Mouse (Mus musculus) CH12.LX (cell line): ENCODE measurements around the gene Cyp4f40. TPM values are rescaled to one million over a fixed set of nuclear protein-coding genes. Genes with fewer than 3 reads are reported as not detected.

Source experiments
- DNase-seq: peaks from one replicate; pipeline ENCODE4 v3.0.0-alpha.2; 2013; ENCODE audit errors: extremely low read depth
- H3K27ac ChIP-seq: 2 replicates; pipeline ENCODE4 v1.5.1; 2012; ENCODE audit warnings: low read depth, mild to moderate bottlenecking, control low read depth, moderate library complexity; ENCODE audit not compliant: insufficient read depth
- H3K27me3 ChIP-seq: replicated peaks from 2 replicates; pipeline ENCODE3; 2012; ENCODE audit warnings: inconsistent platforms
- H3K36me3 ChIP-seq, 2 experiments: replicated peaks in 1 of 2; 2 replicates each; pipeline versions ENCODE3 to v1.6.1; 2012; ENCODE audit warnings: inconsistent platforms in 1 of 2, low read length in 1 of 2, mild to moderate bottlenecking in 1 of 2, mixed read lengths in 1 of 2, moderate library complexity in 1 of 2; ENCODE audit not compliant: control insufficient read depth in 1 of 2, insufficient read depth in 1 of 2
- H3K4me1 ChIP-seq, 2 experiments: 2 replicates each; pipeline ENCODE4 v1.6.1; 2012; ENCODE audit warnings: inconsistent platforms in 1 of 2, moderate library complexity in 1 of 2; ENCODE audit not compliant: insufficient read depth in 2 of 2, control insufficient read depth in 1 of 2
- H3K4me2 ChIP-seq: 2 replicates; pipeline ENCODE4 v1.6.1; 2012; ENCODE audit warnings: low read depth, mild to moderate bottlenecking, control low read depth; ENCODE audit not compliant: poor library complexity, insufficient read depth, severe bottlenecking
- H3K4me3 ChIP-seq, 3 experiments: fragments of 150-350 bp in 1 of 3; sonication (generic) in 1 of 3; replicated peaks in 1 of 3; 2 replicates each; pipeline versions ENCODE3 to v1.5.1; 2011 to 2012; ENCODE audit warnings: low read depth in 2 of 3, low read length in 2 of 3, mild to moderate bottlenecking in 2 of 3, moderate library complexity in 2 of 3, control low read depth in 1 of 3, improper control_type of control experiment in 1 of 3, inconsistent platforms in 1 of 3, mixed read lengths in 1 of 3; ENCODE audit not compliant: poor library complexity in 1 of 3
- H3K79me2 ChIP-seq: replicated peaks from 2 replicates; pipeline ENCODE4 v1.6.1; 2012; ENCODE audit warnings: mild to moderate bottlenecking, moderate library complexity; ENCODE audit not compliant: control insufficient read depth, poor library complexity, insufficient read depth, severe bottlenecking; ENCODE audit errors: extremely low read depth
- H3K9ac ChIP-seq: 2 replicates; pipeline ENCODE4 v1.6.1; 2012; ENCODE audit warnings: low read depth, mild to moderate bottlenecking, control low read depth, moderate library complexity; ENCODE audit not compliant: insufficient read depth
- H3K9me3 ChIP-seq: replicated peaks from 2 replicates; pipeline ENCODE3; 2012; ENCODE audit warnings: low read length, inconsistent platforms, mixed read lengths
- CHD2 ChIP-seq: IDR thresholded peaks from 2 replicates; pipeline ENCODE4 v1.6.1; 2011; ENCODE audit warnings: low read length, improper control_type of control experiment
- CTCF ChIP-seq, 2 experiments: IDR thresholded peaks in 1 of 2; conservative IDR thresholded peaks in 1 of 2; 2 replicates each; pipeline ENCODE4 v1.5.1; 2011 to 2012; ENCODE audit warnings: low read depth in 2 of 2, low read length in 2 of 2, improper control_type of control experiment in 1 of 2, inconsistent platforms in 1 of 2, mild to moderate bottlenecking in 1 of 2, moderate library complexity in 1 of 2
- EP300 ChIP-seq: IDR thresholded peaks from 2 replicates; pipeline ENCODE4 v1.6.1; 2011; ENCODE audit warnings: low read length, improper control_type of control experiment
- ETS1 ChIP-seq: conservative IDR thresholded peaks from 2 replicates; pipeline ENCODE4 v1.6.1; 2012; ENCODE audit warnings: low read depth, mild to moderate bottlenecking, inconsistent platforms, low read length, improper control_type of control experiment, moderate library complexity
- HCFC1 ChIP-seq: IDR thresholded peaks from 2 replicates; pipeline ENCODE4 v1.6.1; 2012; ENCODE audit warnings: low read depth, mild to moderate bottlenecking, inconsistent platforms, low read length, improper control_type of control experiment
- IRF4 ChIP-seq: IDR thresholded peaks from 2 replicates; pipeline ENCODE4 v1.6.1; 2014; ENCODE audit warnings: low read depth, mild to moderate bottlenecking, inconsistent platforms, low read length, improper control_type of control experiment
- JUND ChIP-seq: conservative IDR thresholded peaks from 2 replicates; pipeline ENCODE4 v1.6.1; 2011; ENCODE audit warnings: low read depth, low read length, improper control_type of control experiment
- MAX ChIP-seq: IDR thresholded peaks from 2 replicates; pipeline ENCODE4 v1.6.1; 2011; ENCODE audit warnings: low read length, improper control_type of control experiment
- NELFE ChIP-seq: IDR thresholded peaks from 2 replicates; pipeline ENCODE4 v1.6.1; 2011; ENCODE audit warnings: low read depth, low read length, improper control_type of control experiment
- NRF1 ChIP-seq: IDR thresholded peaks from 2 replicates; pipeline ENCODE4 v1.6.1; 2014; ENCODE audit warnings: low read depth, mild to moderate bottlenecking, inconsistent platforms, low read length, improper control_type of control experiment, moderate library complexity
- PAX5 ChIP-seq: IDR thresholded peaks from 2 replicates; pipeline ENCODE4 v1.6.1; 2012; ENCODE audit warnings: low read length, inconsistent platforms, mixed read lengths
- POLR2A ChIP-seq: IDR thresholded peaks from 2 replicates; pipeline ENCODE4 v1.6.1; 2011; ENCODE audit warnings: low read depth, mild to moderate bottlenecking, improper control_type of control experiment, low read length
- RAD21 ChIP-seq: IDR thresholded peaks from 2 replicates; pipeline ENCODE4 v1.6.1; 2011; ENCODE audit warnings: low read depth, mild to moderate bottlenecking, low read length, improper control_type of control experiment, moderate library complexity
- SMC3 ChIP-seq: IDR thresholded peaks from 2 replicates; pipeline ENCODE4 v1.6.1; 2011; ENCODE audit warnings: low read depth, low read length, improper control_type of control experiment
- TBP ChIP-seq: conservative IDR thresholded peaks from 2 replicates; pipeline ENCODE4 v1.6.1; 2011; ENCODE audit warnings: low read depth, low read length, improper control_type of control experiment
- TCF12 ChIP-seq: IDR thresholded peaks from 2 replicates; pipeline ENCODE4 v1.6.1; 2014; ENCODE audit warnings: low read depth, mild to moderate bottlenecking, inconsistent platforms, low read length, improper control_type of control experiment
- USF1 ChIP-seq: IDR thresholded peaks from 2 replicates; pipeline ENCODE4 v1.6.1; 2014; ENCODE audit warnings: low read depth, mild to moderate bottlenecking, inconsistent platforms, low read length, improper control_type of control experiment
- ZC3H11A ChIP-seq: IDR thresholded peaks from 2 replicates; pipeline ENCODE4 v1.6.1; 2012; ENCODE audit warnings: low read depth, mild to moderate bottlenecking, inconsistent platforms, low read length, improper control_type of control experiment
- ZNF384 ChIP-seq: IDR thresholded peaks from 2 replicates; pipeline ENCODE4 v1.6.1; 2012; ENCODE audit warnings: low read depth, low read length, improper control_type of control experiment, inconsistent platforms
- dilution Hi-C: fragments of 300-500 bp; cut with MboI; formaldehyde crosslinking; loops from 2 replicates; pipeline ENCODE4 v1.14.3; 2020; ENCODE audit warnings: low sequenced_read_pairs; ENCODE audit not compliant: extremely low pct_unique_long_range_greater_than_20kb, extremely low pct_ligation_motif_present
- in situ Hi-C: fragments of 300-500 bp; cut with MboI; formaldehyde crosslinking; loops from 3 replicates; pipeline ENCODE4 v1.14.3; 2019; ENCODE audit warnings: low sequenced_read_pairs, low pct_ligation_motif_present, low pct_unique_long_range_greater_than_20kb, mixed read lengths
- polyA plus RNA-seq: library from polyadenylated mRNA; unstranded; fragments of >175 nt; gene quantifications from 2 replicates; pipeline ENCODE4 v1.2.1, GENCODE M21; 2012; ENCODE audit warnings: low read depth; ENCODE audit not compliant: insufficient read length
- total RNA-seq, 2 experiments: library from RNA; depleted of rRNA; stranded (reverse); fragments of 300-350 nt in 1 of 2; fragments of >200 nt in 1 of 2; gene quantifications; 2 replicates each; pipeline ENCODE4 v1.2.3; 2012 to 2014

Gene Cyp4f40
- total and polyA plus RNA-seq, 3 experiments: 0.08 to 0.44 (median 0.40) TPM

DNA sequence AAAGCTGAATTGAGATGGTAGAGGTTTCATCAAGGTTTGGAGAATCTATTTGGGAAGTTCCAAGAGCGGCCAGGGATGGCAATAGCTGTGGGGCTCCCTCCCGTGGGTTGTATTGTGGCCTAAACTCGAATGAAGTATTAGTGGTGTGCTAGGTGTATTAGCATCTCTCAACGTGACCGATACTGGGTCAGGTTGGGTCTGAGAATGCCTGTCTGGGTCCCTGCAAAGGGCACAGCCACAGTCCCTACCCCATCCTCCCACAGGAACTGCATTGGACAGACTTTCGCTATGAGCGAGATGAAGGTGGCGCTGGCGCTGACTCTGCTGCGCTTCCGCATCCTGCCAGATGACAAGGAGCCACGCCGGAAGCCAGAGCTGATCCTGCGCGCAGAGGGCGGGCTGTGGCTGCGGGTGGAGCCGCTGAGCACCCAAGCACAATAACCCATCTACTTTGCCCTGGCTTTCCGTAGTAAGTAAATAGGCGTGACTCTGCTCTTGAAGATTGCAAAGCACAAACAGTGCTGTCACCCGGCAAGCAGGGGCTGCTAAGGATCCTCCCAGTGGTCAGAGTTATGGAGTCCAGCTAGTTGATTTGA, 17.4 kb downstream of the Cyp4f40 start:
- dilution Hi-C loops (no loop called here), in situ Hi-C loops (loop anchor here (10.0 kb wide), 1 partner anchor 151 kb away; no protein-coding TSS in a partner anchor)
- H3K36me3 ChIP-seq: no peaks in the 10 kb centered on the region
- peaks cover 4% of the 10 kb centered on the region for H3K27me3 ChIP-seq
- no peak overlapping the region for H3K27ac ChIP-seq
- H3K9ac ChIP-seq: no peak overlapping the region
- no peaks in the 10 kb centered on the region for H3K79me2 ChIP-seq
- no peak for TF ChIP-seq POLR2A
- no peak for TF ChIP-seq MAX
- TF ChIP-seq USF1: no peak
- no peak for TF ChIP-seq TBP
- TF ChIP-seq JUND: no peak
- TF ChIP-seq ZC3H11A: no peak
- TF ChIP-seq PAX5: no peak
- TF ChIP-seq EP300: no peak
- no peak overlapping the region for H3K4me3 ChIP-seq
- no peaks in the 10 kb centered on the region for H3K9me3 ChIP-seq
- no peak overlapping the region for H3K4me2 ChIP-seq
- H3K4me1 ChIP-seq: peaks cover 0 to 8% of the 10 kb centered on the region in 2 experiments; a peak in 2 of 4 replicates
- DNase-seq: no peak

GRCm38 (mm10) chr17:32680404-32680803, 21.7 kb downstream of the Cyp4f40 start:
- TF ChIP-seq NRF1: no peak
- TF ChIP-seq RAD21: peak; percentile 85
- TF ChIP-seq NELFE: peak; percentile 53; the same call in 1 of the 2 replicates
- no peak for TF ChIP-seq CHD2
- no peak for TF ChIP-seq TCF12
- 0 out of 2 replicates have a peak, but pooled peaks have one; percentile 28 for TF ChIP-seq JUND
- 0 out of 2 replicates have a peak, but pooled peaks have one; percentile 14 for TF ChIP-seq ZNF384
- no peak for TF ChIP-seq TBP
- no peak for TF ChIP-seq ETS1
- TF ChIP-seq CTCF (conservative IDR thresholded peaks at IDR 0.05 in 1 of 2, IDR thresholded peaks at IDR 0.05 in 1 of 2; ENCODE audit: low read depth in 2 of 2, low read length in 2 of 2): peak; percentile 63 to 94
- no peak for TF ChIP-seq MAX
- TF ChIP-seq SMC3: peak; percentile 97
- TF ChIP-seq ZC3H11A: peak; percentile 74
- no peak for TF ChIP-seq EP300
- TF ChIP-seq IRF4: no peak
- TF ChIP-seq HCFC1: 0 out of 2 replicates have a peak, but pooled peaks have one; percentile 25

More at GRCm38 (mm10) chr17:32680404-32680803, 21.7 kb downstream of the Cyp4f40 start:
- no peak overlapping the region for H3K9ac ChIP-seq
- in situ Hi-C loops: no loop called here
- peak; percentile 73 for DNase-seq
- peaks cover 6% of the 10 kb centered on the region for H3K27me3 ChIP-seq
- no peak overlapping the region for H3K4me2 ChIP-seq
- no peak overlapping the region for H3K4me3 ChIP-seq
- H3K36me3 ChIP-seq: no peaks in the 10 kb centered on the region
- H3K79me2 ChIP-seq: no peaks in the 10 kb centered on the region
- no peak overlapping the region for H3K27ac ChIP-seq
- no peaks in the 10 kb centered on the region for H3K9me3 ChIP-seq
- dilution Hi-C loops: no loop called here
- no peaks in the 10 kb centered on the region for H3K4me1 ChIP-seq
